In genomic region chr11:8663444-8664392, GRCm38 (mm10) we compare ENCODE assay signal across 8 mouse cellular contexts. TPM values are rescaled to one million over a fixed set of nuclear protein-coding genes. Genes with fewer than 3 reads are reported as not detected.
A peak's percentile ranks its signal among the peaks of the same experiment; 100 is the strongest.
DNase-seq lines count a peak whose midpoint lies in the region; ATAC-seq and TF ChIP-seq lines count a peak whose summit lies in the region.

No protein-coding gene starts in this region.

- H3K9me3 ChIP-seq in hindbrain, embryonic 13.5 days = no peaks in the 10 kb centered on the region
- no peaks in the 10 kb centered on the region for H3K9me3 ChIP-seq in midbrain, postnatal 0 days (ENCODE audit: low read length)

- no peak; the same call in 1 of the 2 replicates for TF ChIP-seq CTCF in midbrain, postnatal 0 days (IDR thresholded peaks at IDR 0.05)

- peak overlapping the region; percentile 96 for H3K4me2 ChIP-seq in hindbrain, embryonic 13.5 days
- H3K4me2 ChIP-seq in midbrain, postnatal 0 days (ENCODE audit: low read depth, low read length, poor library complexity, severe bottlenecking) = peak overlapping the region; percentile 81

- H3K27ac ChIP-seq in hindbrain, embryonic 13.5 days = no peak overlapping the region; the same call in 1 of the 2 replicates
- H3K27ac ChIP-seq in midbrain, postnatal 0 days (ENCODE audit: low read depth, low read length) = no peak overlapping the region

- peak overlapping the region; percentile 87 for H3K9ac ChIP-seq in hindbrain, embryonic 13.5 days
- peak overlapping the region; percentile 71 for H3K9ac ChIP-seq in midbrain, postnatal 0 days (replicated peaks; ENCODE audit: low read length, poor library complexity, severe bottlenecking)

- peak overlapping the region; percentile 63 for H3K4me3 ChIP-seq in hindbrain, embryonic 13.5 days
- H3K4me3 ChIP-seq in midbrain, postnatal 0 days (ENCODE audit: low read depth, low read length) = peak overlapping the region; percentile 49

- DNase-seq in cerebellum, adult 11-12 months = no peak
- peak; percentile 73 to 84 for DNase-seq in adrenal gland, postnatal 36 days
- peak; percentile 28 for DNase-seq in gastrocnemius, adult 18-20 months (ENCODE audit: low spot score)
- peak; percentile 56 for DNase-seq in liver
- peak; percentile 46 for DNase-seq in midbrain, postnatal 0 days (ENCODE audit: low spot score)
- peak; percentile 51 for DNase-seq in testis, postnatal 14 days (ENCODE audit: low spot score)

- H3K4me1 ChIP-seq in hindbrain, embryonic 13.5 days (replicated peaks) = peaks cover 18% of the 10 kb centered on the region
- H3K4me1 ChIP-seq in midbrain, postnatal 0 days (ENCODE audit: insufficient read depth, low read length) = peaks cover 8% of the 10 kb centered on the region; the same call in 1 of the 2 replicates

- WGBS in hindbrain, embryonic 13.5 days = 1% methylated on average over 52 of the region's 52 CpGs
- 1% methylated on average over 46 of the region's 52 CpGs for WGBS in midbrain, postnatal 0 days

- 0 out of 2 replicates have a peak, but pooled peaks have one; percentile 12 for ATAC-seq in cerebellum, adult (ENCODE audit: insufficient number of reproducible peaks, low FRiP score, low TSS enrichment)
- ATAC-seq in hindbrain, embryonic 13.5 days (ENCODE audit: low FRiP score) = peak; percentile 77
- peak; percentile 59 for ATAC-seq in midbrain, postnatal 0 days (ENCODE audit: low FRiP score)

- peaks cover 49% of the 10 kb centered on the region for H3K27me3 ChIP-seq in hindbrain, embryonic 13.5 days
- no peaks in the 10 kb centered on the region for H3K27me3 ChIP-seq in midbrain, postnatal 0 days (ENCODE audit: insufficient read depth, low read length)

- no peaks in the 10 kb centered on the region for H3K36me3 ChIP-seq in hindbrain, embryonic 13.5 days
- H3K36me3 ChIP-seq in midbrain, postnatal 0 days (ENCODE audit: insufficient read depth, low read length) = no peaks in the 10 kb centered on the region

RNA-seq across cellular contexts. Expression of gene Tns3, which starts 0.6 kb away (rescaled TPM):
- total RNA-seq in adrenal gland, postnatal 36 days (2021) = 10 to 100 TPM; 46.9 to 60.6 TPM
- 1 to 10 TPM; 6.6 to 7.9 TPM for total RNA-seq in gastrocnemius, adult 18-20 months (2021)
- polyA plus RNA-seq in hindbrain, embryonic 13.5 days (2015; fragmentation: Nextera tagmentation; extraction: Ambion mirVana) = 4.9 and 5.3 TPM in 2 replicates
- 33.3 and 38.7 TPM in 2 replicates for total RNA-seq in midbrain, postnatal 0 days (2014; rRNA removed)
- polyA plus RNA-seq in midbrain, postnatal 0 days (2015; fragmentation: Nextera tagmentation; extraction: Ambion mirVana) = 4.7 and 4.9 TPM in 2 replicates

Comparison
In these comparisons a context has a peak if more than half of its experiments do, and no peak if none do; other contexts are left out.
1. ATAC-seq: peak in every context shown above with its lines; median percentile 77 in hindbrain, embryonic 13.5 days; 59 in midbrain, postnatal 0 days; 12 in cerebellum, adult.